Comparison of ENCODE assay signal across 8 mouse cellular contexts in genomic region chr15:80011778-80012526, GRCm38 (mm10). TPM values are rescaled to one million over a fixed set of nuclear protein-coding genes. Genes with fewer than 3 reads are reported as not detected.
A peak's percentile ranks its signal among the peaks of the same experiment; 100 is the strongest.
DNase-seq lines count a peak whose midpoint lies in the region.

No protein-coding gene starts in this region.

- H3K27me3 ChIP-seq in embryonic facial prominence, embryonic 10.5 days (replicated peaks; ENCODE audit: low read depth, poor library complexity, severe bottlenecking), result peaks cover 84% of the 10 kb centered on the region
- peaks cover 77% of the 10 kb centered on the region for H3K27me3 ChIP-seq in hindbrain, embryonic 10.5 days (ENCODE audit: insufficient read depth, poor library complexity, severe bottlenecking)

- peak; percentile 42 for DNase-seq in ovary, postnatal 14 days (ENCODE audit: low spot score)
- DNase-seq in ovary, postnatal 10 days (ENCODE audit: low spot score), result no peak
- peak; percentile 48 for DNase-seq in embryonic facial prominence, embryonic 10.5 days (ENCODE audit: low spot score)
- DNase-seq in hindbrain, embryonic 10.5 days (ENCODE audit: low spot score), result peak; percentile 23
- peak; percentile 79 to 81 for DNase-seq in layer of hippocampus, postnatal 10 days (ENCODE audit: low spot score in 2 of 2)
- peak; percentile 55 for DNase-seq in lung, postnatal 10 days
- peak; percentile 88 for DNase-seq in right cerebral cortex, postnatal 14 days
- no peak for DNase-seq in urinary bladder, postnatal 25 days (ENCODE audit: low spot score)

- 2% methylated on average over 56 of the region's 56 CpGs for WGBS in embryonic facial prominence, embryonic 10.5 days
- 1% methylated on average over 56 of the region's 56 CpGs for WGBS in hindbrain, embryonic 10.5 days

- H3K9me3 ChIP-seq in embryonic facial prominence, embryonic 10.5 days, result no peaks in the 10 kb centered on the region
- H3K9me3 ChIP-seq in hindbrain, embryonic 10.5 days, result no peaks in the 10 kb centered on the region

- peaks cover 47% of the 10 kb centered on the region for H3K4me1 ChIP-seq in embryonic facial prominence, embryonic 10.5 days
- peaks cover 36% of the 10 kb centered on the region for H3K4me1 ChIP-seq in hindbrain, embryonic 10.5 days (replicated peaks)

- H3K27ac ChIP-seq in embryonic facial prominence, embryonic 10.5 days (replicated peaks), result peak overlapping the region; percentile 84
- H3K27ac ChIP-seq in hindbrain, embryonic 10.5 days, result peak overlapping the region; percentile 87

- peak overlapping the region; percentile 72 for H3K4me3 ChIP-seq in embryonic facial prominence, embryonic 10.5 days
- peak overlapping the region; percentile 69 for H3K4me3 ChIP-seq in hindbrain, embryonic 10.5 days

- H3K36me3 ChIP-seq in embryonic facial prominence, embryonic 10.5 days (replicated peaks), result no peaks in the 10 kb centered on the region
- no peaks in the 10 kb centered on the region for H3K36me3 ChIP-seq in hindbrain, embryonic 10.5 days

RNA-seq across cellular contexts. Expression of gene Pdgfb, which starts 2.8 kb away (rescaled TPM):
- 1.4 and 1.6 TPM in 2 replicates for polyA plus RNA-seq in embryonic facial prominence, embryonic 10.5 days (2016; fragmentation: Nextera tagmentation; extraction: Ambion mirVana)
- 1.6 and 1.8 TPM in 2 replicates for polyA plus RNA-seq in hindbrain, embryonic 10.5 days (2016; fragmentation: Nextera tagmentation; extraction: Ambion mirVana)
- 10 to 100 TPM; 51.3 to 51.6 TPM for total RNA-seq in layer of hippocampus, postnatal 10 days (2021)

RNA-seq across cellular contexts. Expression of gene Cbx7, which starts 41.0 kb away (rescaled TPM):
- polyA plus RNA-seq in embryonic facial prominence, embryonic 10.5 days (2016; fragmentation: Nextera tagmentation; extraction: Ambion mirVana), result 2.1 and 2.4 TPM in 2 replicates
- polyA plus RNA-seq in hindbrain, embryonic 10.5 days (2016; fragmentation: Nextera tagmentation; extraction: Ambion mirVana), result 2.4 and 2.9 TPM in 2 replicates
- 1 to 10 TPM; 7.9 to 9.6 TPM for total RNA-seq in layer of hippocampus, postnatal 10 days (2021)

Comparison
In these comparisons a context has a peak if more than half of its experiments do, and no peak if none do; other contexts are left out.
1. DNase-seq: peak in ovary, postnatal 14 days (single experiment), embryonic facial prominence, embryonic 10.5 days (single experiment), hindbrain, embryonic 10.5 days (single experiment), layer of hippocampus, postnatal 10 days (2 of 2), lung, postnatal 10 days (single experiment) and right cerebral cortex, postnatal 14 days (single experiment); none in ovary, postnatal 10 days (single experiment) and urinary bladder, postnatal 25 days (single experiment).